Mouse (Mus musculus): Measurements from ENCODE around the gene Tsc22d2. TPM values are rescaled to one million over a fixed set of nuclear protein-coding genes. Genes with fewer than 3 reads are reported as not detected.

The Tsc22d2 gene
- polyA plus RNA-seq, 1 experiment from 2014 or later = 17.6 TPM

DNA sequence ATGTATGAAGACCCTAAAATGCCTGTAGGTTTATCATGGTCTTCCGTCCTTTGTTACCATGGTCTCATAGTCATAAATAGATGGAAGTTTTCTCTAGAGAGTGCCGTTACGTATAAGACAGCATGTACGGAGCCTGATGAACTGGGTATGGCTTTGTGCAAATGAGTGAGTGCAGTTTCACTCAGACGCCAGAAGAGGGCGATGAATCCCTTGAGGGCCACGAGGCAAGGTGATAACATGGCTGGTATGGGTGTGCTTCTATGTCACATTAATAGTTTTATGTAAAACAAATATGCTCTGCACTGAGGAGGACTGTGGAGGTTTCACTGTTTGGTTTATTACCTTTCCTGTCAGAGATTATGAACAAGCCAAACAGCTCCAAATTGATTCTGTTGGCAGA, 71.4 kb downstream of the Tsc22d2 start:
- no peaks in the 10 kb centered on the region for H3K4me1 ChIP-seq (ENCODE audit: insufficient read depth)
- no peaks in the 10 kb centered on the region for H3K36me3 ChIP-seq (ENCODE audit: insufficient read depth)
- no peak overlapping the region for H3K4me3 ChIP-seq (ENCODE audit: low read depth, low read length)
- H3K27ac ChIP-seq (ENCODE audit: low read depth) = no peak overlapping the region
- 65% methylated on average over 7 of the region's 7 CpGs for WGBS
- ATAC-seq (ENCODE audit: insufficient read depth) (no peak), DNase-seq (peak; percentile 25)
- H3K9ac ChIP-seq = no peak overlapping the region
- no peaks in the 10 kb centered on the region for H3K27me3 ChIP-seq (ENCODE audit: insufficient read depth, low read length)
- H3K9me3 ChIP-seq (ENCODE audit: low read depth, low read length) = no peaks in the 10 kb centered on the region
- peak; percentile 49 for TF ChIP-seq CTCF (IDR thresholded peaks at IDR 0.05; ENCODE audit: low read depth)
- H3K4me2 ChIP-seq = no peak overlapping the region

- Histone ChIP-seq H3K4me1 (ENCODE audit: insufficient read depth) (no peaks in the 10 kb centered on the region), H3K9me3 (ENCODE audit: low read depth, low read length) (no peaks in the 10 kb centered on the region), H3K4me2 (no peak overlapping the region), H3K4me3 (ENCODE audit: low read depth, low read length) (no peak overlapping the region), H3K27ac (ENCODE audit: low read depth) (no peak overlapping the region), H3K27me3 (ENCODE audit: insufficient read depth, low read length) (no peaks in the 10 kb centered on the region), H3K9ac (no peak overlapping the region), H3K36me3 (ENCODE audit: insufficient read depth) (no peaks in the 10 kb centered on the region)
- ATAC-seq (ENCODE audit: insufficient read depth) (no peak), DNase-seq (peak; percentile 9)
- peak; percentile 22; the same call in 1 of the 2 replicates for TF ChIP-seq CTCF (IDR thresholded peaks at IDR 0.05; ENCODE audit: low read depth)
- 67% methylated on average over 3 of the region's 3 CpGs for WGBS
Measured at GRCm38 (mm10) chr3:58487121-58487520, 72.6 kb downstream of the Tsc22d2 start.

GRCm38 (mm10) chr3:58487999-58488775, 73.7 kb downstream of the Tsc22d2 start:
- Histone ChIP-seq H3K36me3 (ENCODE audit: insufficient read depth) (no peaks in the 10 kb centered on the region), H3K9ac (no peak overlapping the region), H3K4me2 (no peak overlapping the region), H3K4me1 (ENCODE audit: insufficient read depth) (no peaks in the 10 kb centered on the region), H3K27ac (ENCODE audit: low read depth) (no peak overlapping the region), H3K9me3 (ENCODE audit: low read depth, low read length) (no peaks in the 10 kb centered on the region), H3K27me3 (ENCODE audit: insufficient read depth, low read length) (no peaks in the 10 kb centered on the region), H3K4me3 (ENCODE audit: low read depth, low read length) (no peak overlapping the region)
- 76% methylated on average over 8 of the region's 8 CpGs for WGBS
- DNase-seq (peak; percentile 5), ATAC-seq (ENCODE audit: insufficient read depth) (no peak)
- TF ChIP-seq CTCF (IDR thresholded peaks at IDR 0.05; ENCODE audit: low read depth) = no peak

DNA sequence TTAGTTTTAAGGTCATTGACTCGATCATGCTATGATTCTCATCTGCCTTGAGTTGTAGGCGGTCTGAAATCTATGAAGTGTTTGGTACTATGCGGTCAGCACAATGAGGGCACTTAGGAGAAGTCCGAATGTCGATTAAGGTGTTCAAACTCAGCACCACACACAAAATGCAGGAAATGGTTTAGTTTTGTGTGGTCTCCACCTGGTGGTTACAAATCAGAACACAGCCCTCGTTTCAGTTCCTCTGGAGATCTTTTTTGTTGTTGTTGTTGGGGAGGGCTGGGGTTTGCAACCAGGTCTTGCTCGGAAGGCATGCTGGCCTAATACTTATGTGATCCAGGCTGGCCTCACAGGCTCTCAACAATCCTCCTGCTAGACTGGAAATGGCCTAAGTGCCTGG, 76.3 kb downstream of the Tsc22d2 start:
- ATAC-seq (ENCODE audit: insufficient read depth) (no peak), DNase-seq (peak; percentile 57)
- Histone ChIP-seq H3K9me3 (ENCODE audit: low read depth, low read length) (no peaks in the 10 kb centered on the region), H3K36me3 (ENCODE audit: insufficient read depth) (no peaks in the 10 kb centered on the region), H3K9ac (no peak overlapping the region), H3K27ac (ENCODE audit: low read depth) (no peak overlapping the region), H3K27me3 (ENCODE audit: insufficient read depth, low read length) (no peaks in the 10 kb centered on the region), H3K4me2 (no peak overlapping the region), H3K4me1 (ENCODE audit: insufficient read depth) (no peaks in the 10 kb centered on the region), H3K4me3 (ENCODE audit: low read depth, low read length) (no peak overlapping the region)
- peak; percentile 50 for TF ChIP-seq CTCF (IDR thresholded peaks at IDR 0.05; ENCODE audit: low read depth)
- 65% methylated on average over 7 of the region's 7 CpGs for WGBS

- no peaks in the 10 kb centered on the region for H3K4me1 ChIP-seq (ENCODE audit: insufficient read depth)
- no peak for ATAC-seq (ENCODE audit: insufficient read depth)
- no peak for TF ChIP-seq CTCF (IDR thresholded peaks at IDR 0.05; ENCODE audit: low read depth)
- DNase-seq = no peak
- no peak overlapping the region for H3K9ac ChIP-seq
- 74% methylated on average over 4 of the region's 4 CpGs for WGBS
- H3K9me3 ChIP-seq (ENCODE audit: low read depth, low read length) = no peaks in the 10 kb centered on the region
- no peak overlapping the region for H3K4me2 ChIP-seq
- H3K4me3 ChIP-seq (ENCODE audit: low read depth, low read length) = no peak overlapping the region
- H3K36me3 ChIP-seq (ENCODE audit: insufficient read depth) = no peaks in the 10 kb centered on the region
- no peak overlapping the region for H3K27ac ChIP-seq (ENCODE audit: low read depth)
- H3K27me3 ChIP-seq (ENCODE audit: insufficient read depth, low read length) = no peaks in the 10 kb centered on the region
Measured at GRCm38 (mm10) chr3:58493621-58494020, 79.1 kb downstream of the Tsc22d2 start.

- WGBS = 45% methylated on average over 2 of the region's 2 CpGs
- ATAC-seq (ENCODE audit: insufficient read depth) (no peak), DNase-seq (no peak)
- H3K27ac ChIP-seq (ENCODE audit: low read depth) = no peak overlapping the region
- H3K27me3 ChIP-seq (ENCODE audit: insufficient read depth, low read length) = no peaks in the 10 kb centered on the region
- no peak overlapping the region for H3K4me3 ChIP-seq (ENCODE audit: low read depth, low read length)
- H3K9me3 ChIP-seq (ENCODE audit: low read depth, low read length) = no peaks in the 10 kb centered on the region
- H3K9ac ChIP-seq = no peak overlapping the region
- no peaks in the 10 kb centered on the region for H3K4me1 ChIP-seq (ENCODE audit: insufficient read depth)
- no peaks in the 10 kb centered on the region for H3K36me3 ChIP-seq (ENCODE audit: insufficient read depth)
- no peak overlapping the region for H3K4me2 ChIP-seq
- no peak for TF ChIP-seq CTCF (IDR thresholded peaks at IDR 0.05; ENCODE audit: low read depth)
Measured at GRCm38 (mm10) chr3:58501961-58502360, 87.4 kb downstream of the Tsc22d2 start.

DNA sequence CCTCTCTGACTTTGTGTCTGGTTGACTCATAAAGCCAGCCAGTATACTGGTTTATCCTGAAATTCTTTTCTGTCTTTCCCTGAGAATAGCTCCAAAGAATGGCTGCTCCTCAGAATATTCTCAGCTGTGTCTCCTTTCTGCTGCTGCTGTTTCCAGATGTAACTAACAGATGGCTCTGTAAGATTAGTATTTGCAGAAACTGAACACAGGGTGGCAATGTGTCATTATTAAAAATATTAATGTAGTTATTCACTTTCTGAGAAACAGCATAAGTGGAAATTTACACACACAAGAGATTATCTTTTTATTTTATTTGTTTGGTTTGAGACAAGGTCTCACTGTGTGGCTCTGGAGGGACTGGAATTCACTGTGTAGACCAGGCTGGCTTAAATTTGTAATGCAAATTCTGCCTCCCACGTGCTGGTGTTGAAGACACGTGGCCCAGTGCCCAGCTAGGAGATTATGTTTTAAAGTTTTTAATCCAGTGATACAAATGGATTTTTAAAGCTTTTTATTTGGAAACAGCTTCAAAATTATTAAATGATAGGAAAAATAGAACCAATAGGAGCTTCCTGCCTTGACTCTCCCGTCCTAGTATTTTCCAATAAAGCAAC, 89.3 kb downstream of the Tsc22d2 start:
- DNase-seq (no peak), ATAC-seq (ENCODE audit: insufficient read depth) (no peak)
- H3K4me3 ChIP-seq (ENCODE audit: low read depth, low read length) = no peak overlapping the region
- no peaks in the 10 kb centered on the region for H3K4me1 ChIP-seq (ENCODE audit: insufficient read depth)
- H3K27ac ChIP-seq (ENCODE audit: low read depth) = no peak overlapping the region
- TF ChIP-seq CTCF (IDR thresholded peaks at IDR 0.05; ENCODE audit: low read depth) = no peak
- no peaks in the 10 kb centered on the region for H3K36me3 ChIP-seq (ENCODE audit: insufficient read depth)
- 60% methylated on average over 3 of the region's 3 CpGs for WGBS
- H3K4me2 ChIP-seq = no peak overlapping the region
- no peaks in the 10 kb centered on the region for H3K27me3 ChIP-seq (ENCODE audit: insufficient read depth, low read length)
- H3K9ac ChIP-seq = no peak overlapping the region
- H3K9me3 ChIP-seq (ENCODE audit: low read depth, low read length) = no peaks in the 10 kb centered on the region

Measured in lung, embryonic 14.5 days (tissue).